Mouse (Mus musculus) kidney, embryonic 15.5 days (tissue): ENCODE measurements around the gene Rps27l. TPM values are rescaled to one million over a fixed set of nuclear protein-coding genes. Genes with fewer than 3 reads are reported as not detected.

Experiments
- ATAC-seq: fragments of 200-750 bp; cut with Nextera tagmentation; replicated peaks from 2 replicates; pipeline ENCODE4 v1.8.0; 2017; ENCODE audit warnings: moderate TSS enrichment; ENCODE audit not compliant: low FRiP score
- H3K27ac ChIP-seq: fragments of 300-500 bp; sonication (generic); 2 replicates; pipeline ENCODE4 v1.5.1; 2015; ENCODE audit warnings: mild to moderate bottlenecking, inconsistent platforms
- H3K27me3 ChIP-seq: fragments of 300-500 bp; sonication (generic); 2 replicates; pipeline ENCODE4 v1.6.1; 2015; ENCODE audit warnings: inconsistent platforms
- H3K36me3 ChIP-seq: fragments of 300-500 bp; sonication (generic); 2 replicates; pipeline ENCODE4 v1.6.1; 2015; ENCODE audit warnings: inconsistent platforms
- H3K4me1 ChIP-seq: fragments of 300-500 bp; sonication (generic); 2 replicates; pipeline ENCODE4 v1.6.1; 2015; ENCODE audit warnings: inconsistent platforms
- H3K4me2 ChIP-seq: fragments of 300-500 bp; sonication (generic); 2 replicates; pipeline ENCODE4 v1.6.1; 2015; ENCODE audit warnings: moderate library complexity, mild to moderate bottlenecking, inconsistent platforms
- H3K4me3 ChIP-seq: fragments of 300-500 bp; sonication (generic); replicated peaks from 2 replicates; pipeline ENCODE4 v1.5.1; 2015; ENCODE audit warnings: mild to moderate bottlenecking, inconsistent platforms
- H3K9ac ChIP-seq: fragments of 300-500 bp; sonication (generic); 2 replicates; pipeline ENCODE4 v1.6.1; 2015; ENCODE audit warnings: mild to moderate bottlenecking, inconsistent platforms
- H3K9me3 ChIP-seq: fragments of 300-500 bp; sonication (generic); replicated peaks from 2 replicates; pipeline ENCODE4 v1.6.1; 2016; ENCODE audit warnings: inconsistent platforms
- WGBS: fragments of 180-500 bp; shearing (Covaris S2); methylation state at CpG from one replicate; pipeline ENCODE4 v1.1.7; 2015; ENCODE audit warnings: mixed read lengths; 5-methylcytosine and 5-hydroxymethylcytosine counted together
- polyA plus RNA-seq: library from polyadenylated mRNA; unstranded; fragments of >200 nt; fragmentation: Nextera tagmentation; extraction: Ambion mirVana; gene quantifications from 2 replicates; pipeline ENCODE4 v1.2.1, GENCODE M21; 2015

Rps27l gene
- 708 and 821 TPM in 2 replicates for polyA plus RNA-seq

GRCm38 (mm10) chr9:66945647-66946641, at the start of gene Rps27l:
Rps27l (plus strand) TSS chr9:66946086.
- H3K4me1 ChIP-seq: peaks cover 13% of the 10 kb centered on the region
- under 1% methylated on average over 77 of the region's 77 CpGs for WGBS
- peak within 1 kb of the TSS; percentile 85 for H3K9ac ChIP-seq
- peaks cover 16% of the 10 kb centered on the region for H3K36me3 ChIP-seq
- no peaks in the 10 kb centered on the region for H3K27me3 ChIP-seq
- peak; percentile 99 for ATAC-seq
- peak within 1 kb of the TSS; percentile 97 for H3K27ac ChIP-seq
- H3K4me2 ChIP-seq: peak within 1 kb of the TSS; percentile 61
- H3K9me3 ChIP-seq: no peaks in the 10 kb centered on the region
- H3K4me3 ChIP-seq: peak within 1 kb of the TSS; percentile 76

GRCm38 (mm10) chr9:66896951-66897350, 48.9 kb upstream of the Rps27l start:
- H3K36me3 ChIP-seq: no peaks in the 10 kb centered on the region; the same call in 1 of the 2 replicates
- no peak overlapping the region for H3K9ac ChIP-seq
- 72% methylated on average over 6 of the region's 6 CpGs for WGBS
- no peaks in the 10 kb centered on the region for H3K27me3 ChIP-seq
- ATAC-seq: no peak
- no peak overlapping the region for H3K27ac ChIP-seq
- 0 out of 2 replicates have a peak, but pooled peaks cover 3% of the 10 kb centered on the region for H3K4me1 ChIP-seq
- H3K9me3 ChIP-seq: peaks cover 4% of the 10 kb centered on the region; the same call in 1 of the 2 replicates
- no peak overlapping the region for H3K4me2 ChIP-seq
- H3K4me3 ChIP-seq: no peak overlapping the region

- Histone ChIP-seq H3K36me3 (no peaks in the 10 kb centered on the region; the same call in none of the 2 replicates), H3K9ac (no peak overlapping the region), H3K27me3 (no peaks in the 10 kb centered on the region), H3K9me3 (no peaks in the 10 kb centered on the region), H3K4me3 (no peak overlapping the region), H3K4me1 (0 out of 2 replicates have a peak, but pooled peaks cover 3% of the 10 kb centered on the region), H3K4me2 (no peak overlapping the region), H3K27ac (no peak overlapping the region)
- no peak for ATAC-seq
- WGBS: 76% methylated on average over 6 of the region's 6 CpGs
Measured at GRCm38 (mm10) chr9:66897851-66898250, 48.0 kb upstream of the Rps27l start.

- Histone ChIP-seq H3K4me2 (no peak overlapping the region), H3K27me3 (no peaks in the 10 kb centered on the region), H3K27ac (no peak overlapping the region), H3K36me3 (no peaks in the 10 kb centered on the region; the same call in none of the 2 replicates), H3K9me3 (no peaks in the 10 kb centered on the region), H3K4me1 (0 out of 2 replicates have a peak, but pooled peaks cover 3% of the 10 kb centered on the region), H3K4me3 (no peak overlapping the region), H3K9ac (no peak overlapping the region)
- ATAC-seq: no peak
- WGBS: 75% methylated on average over 2 of the region's 2 CpGs
Measured at GRCm38 (mm10) chr9:66899072-66899471, 46.8 kb upstream of the Rps27l start.

GRCm38 (mm10) chr9:66899526-66899925, 46.4 kb upstream of the Rps27l start:
- 65% methylated on average over 4 of the region's 4 CpGs for WGBS

GRCm38 (mm10) chr9:66905990-66906389, 39.9 kb upstream of the Rps27l start:
- Histone ChIP-seq H3K4me1 (peaks cover 5% of the 10 kb centered on the region), H3K27me3 (no peaks in the 10 kb centered on the region), H3K9ac (no peak overlapping the region), H3K36me3 (no peaks in the 10 kb centered on the region; the same call in none of the 2 replicates), H3K4me3 (no peak overlapping the region), H3K9me3 (no peaks in the 10 kb centered on the region), H3K4me2 (no peak overlapping the region), H3K27ac (no peak overlapping the region)
- no peak for ATAC-seq
- WGBS: 65% methylated on average over 9 of the region's 9 CpGs

More at GRCm38 (mm10) chr9:66899526-66899925, 46.4 kb upstream of the Rps27l start:
- ATAC-seq: no peak
- Histone ChIP-seq H3K9me3 (no peaks in the 10 kb centered on the region), H3K36me3 (no peaks in the 10 kb centered on the region; the same call in none of the 2 replicates), H3K4me3 (no peak overlapping the region), H3K27ac (no peak overlapping the region), H3K4me2 (no peak overlapping the region), H3K4me1 (0 out of 2 replicates have a peak, but pooled peaks cover 3% of the 10 kb centered on the region), H3K27me3 (no peaks in the 10 kb centered on the region), H3K9ac (no peak overlapping the region)

- Histone ChIP-seq H3K36me3 (no peaks in the 10 kb centered on the region; the same call in none of the 2 replicates), H3K9ac (no peak overlapping the region), H3K27ac (no peak overlapping the region), H3K27me3 (no peaks in the 10 kb centered on the region), H3K4me3 (no peak overlapping the region), H3K4me2 (no peak overlapping the region), H3K9me3 (no peaks in the 10 kb centered on the region), H3K4me1 (peaks cover 5% of the 10 kb centered on the region)
- ATAC-seq: no peak
- WGBS: 86% methylated on average over 8 of the region's 8 CpGs
Measured at GRCm38 (mm10) chr9:66907126-66907525, 38.8 kb upstream of the Rps27l start.

- ATAC-seq: no peak
- Histone ChIP-seq H3K4me1 (peaks cover 5% of the 10 kb centered on the region), H3K27me3 (no peaks in the 10 kb centered on the region), H3K9ac (no peak overlapping the region), H3K9me3 (no peaks in the 10 kb centered on the region), H3K4me3 (no peak overlapping the region), H3K4me2 (no peak overlapping the region), H3K27ac (no peak overlapping the region), H3K36me3 (peaks cover 7% of the 10 kb centered on the region; the same call in 1 of the 2 replicates)
- 90% methylated on average over 5 of the region's 5 CpGs for WGBS
Measured at GRCm38 (mm10) chr9:66907746-66908397, 38.0 kb upstream of the Rps27l start.

GRCm38 (mm10) chr9:66909922-66910321, 36.0 kb upstream of the Rps27l start:
- Histone ChIP-seq H3K27me3 (no peaks in the 10 kb centered on the region), H3K4me3 (no peak overlapping the region), H3K9me3 (no peaks in the 10 kb centered on the region), H3K36me3 (peaks cover 9% of the 10 kb centered on the region; the same call in 1 of the 2 replicates), H3K9ac (no peak overlapping the region), H3K4me1 (peaks cover 10% of the 10 kb centered on the region), H3K27ac (no peak overlapping the region), H3K4me2 (no peak overlapping the region)
- WGBS: 83% methylated on average over 7 of the region's 7 CpGs
- ATAC-seq: no peak

GRCm38 (mm10) chr9:66910677-66911076, 35.2 kb upstream of the Rps27l start:
- peaks cover 9% of the 10 kb centered on the region; the same call in 1 of the 2 replicates for H3K36me3 ChIP-seq
- no peak for ATAC-seq
- no peak overlapping the region for H3K27ac ChIP-seq
- peaks cover 14% of the 10 kb centered on the region for H3K4me1 ChIP-seq
- H3K4me2 ChIP-seq: no peak overlapping the region
- WGBS: 82% methylated on average over 5 of the region's 5 CpGs
- H3K9me3 ChIP-seq: no peaks in the 10 kb centered on the region
- no peak overlapping the region for H3K9ac ChIP-seq
- H3K4me3 ChIP-seq: no peak overlapping the region
- no peaks in the 10 kb centered on the region for H3K27me3 ChIP-seq

- Histone ChIP-seq H3K4me3 (no peak overlapping the region), H3K36me3 (peaks cover 9% of the 10 kb centered on the region; the same call in 1 of the 2 replicates), H3K27ac (no peak overlapping the region), H3K27me3 (no peaks in the 10 kb centered on the region), H3K9me3 (no peaks in the 10 kb centered on the region), H3K4me2 (no peak overlapping the region), H3K4me1 (peaks cover 20% of the 10 kb centered on the region), H3K9ac (no peak overlapping the region)
- ATAC-seq: no peak
Measured at GRCm38 (mm10) chr9:66912304-66912703, 33.6 kb upstream of the Rps27l start.
